ENCODE assay signal across 7 mouse cellular contexts in the genomic region with DNA sequence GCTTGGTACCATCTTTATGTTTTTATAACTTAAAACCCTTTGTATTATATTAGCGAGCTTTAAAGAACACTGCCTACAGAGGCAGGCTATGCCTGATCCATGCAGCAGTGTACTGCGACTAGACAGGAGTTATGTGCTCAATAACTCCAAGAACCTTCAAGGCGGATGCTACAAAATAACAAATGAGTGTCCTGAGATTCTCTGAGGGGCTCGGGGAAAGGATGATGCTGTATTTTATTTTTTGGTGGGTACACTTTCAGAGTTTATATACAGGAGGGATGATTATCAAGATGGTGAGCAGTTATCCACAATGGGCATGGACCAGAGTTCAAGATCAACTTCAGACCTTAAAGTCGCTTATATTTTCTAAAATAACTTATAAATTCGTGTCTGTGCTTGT. TPM values are rescaled to one million over a fixed set of nuclear protein-coding genes. Genes with fewer than 3 reads are reported as not detected.
A peak's percentile ranks its signal among the peaks of the same experiment; 100 is the strongest.
DNase-seq lines count a peak whose midpoint lies in the region; ATAC-seq and TF ChIP-seq lines count a peak whose summit lies in the region.

No protein-coding gene starts in this region.

- no peaks in the 10 kb centered on the region for H3K9me3 ChIP-seq in embryonic facial prominence, embryonic 11.5 days (replicated peaks; ENCODE audit: control insufficient read depth, low read length)
- no peaks in the 10 kb centered on the region for H3K9me3 ChIP-seq in intestine, embryonic 16.5 days (ENCODE audit: control insufficient read depth, low read length)
- no peaks in the 10 kb centered on the region for H3K9me3 ChIP-seq in neural tube, embryonic 14.5 days (ENCODE audit: control insufficient read depth, low read length)

- 19% methylated on average over 6 of the region's 6 CpGs for WGBS in lung, adult 2 months
- WGBS in embryonic facial prominence, embryonic 11.5 days = 33% methylated on average over 6 of the region's 6 CpGs
- 20% methylated on average over 6 of the region's 6 CpGs for WGBS in intestine, embryonic 16.5 days
- WGBS in neural tube, embryonic 14.5 days = 18% methylated on average over 6 of the region's 6 CpGs

- no peak for ATAC-seq in embryonic facial prominence, embryonic 11.5 days (replicated peaks; ENCODE audit: insufficient number of reproducible peaks, low FRiP score, low TSS enrichment, low read depth)
- ATAC-seq in intestine, embryonic 16.5 days = no peak
- peak; percentile 0; the same call in 1 of the 2 replicates for ATAC-seq in neural tube, embryonic 14.5 days (ENCODE audit: low read depth)
- ATAC-seq in frontal cortex, adult (ENCODE audit: low TSS enrichment) = no peak
- ATAC-seq in monocyte, adult 5-6 weeks (replicated peaks; ENCODE audit: insufficient number of reproducible peaks, low FRiP score, low TSS enrichment, poor library complexity, severe bottlenecking) = no peak

- H3K27me3 ChIP-seq in embryonic facial prominence, embryonic 11.5 days (ENCODE audit: control insufficient read depth, insufficient read depth, low read length) = no peaks in the 10 kb centered on the region
- no peaks in the 10 kb centered on the region for H3K27me3 ChIP-seq in intestine, embryonic 16.5 days (replicated peaks; ENCODE audit: control insufficient read depth, insufficient read depth, low read length)
- H3K27me3 ChIP-seq in neural tube, embryonic 14.5 days (ENCODE audit: control insufficient read depth, insufficient read depth, low read length) = no peaks in the 10 kb centered on the region

- peak overlapping the region; percentile 61 for H3K4me2 ChIP-seq in embryonic facial prominence, embryonic 11.5 days (ENCODE audit: low read depth, low read length)
- H3K4me2 ChIP-seq in intestine, embryonic 16.5 days (ENCODE audit: low read depth, low read length) = peak overlapping the region; percentile 59
- peak overlapping the region; percentile 52 for H3K4me2 ChIP-seq in neural tube, embryonic 14.5 days (ENCODE audit: low read depth, low read length)

- no peak for TF ChIP-seq POLR2A in lung, adult 2 months (IDR thresholded peaks at IDR 0.05; ENCODE audit: borderline replicate concordance, extremely low read depth, low read depth, low read length)

- H3K27ac ChIP-seq in embryonic facial prominence, embryonic 11.5 days (replicated peaks; ENCODE audit: low read depth, low read length) = peak overlapping the region; percentile 91
- H3K27ac ChIP-seq in intestine, embryonic 16.5 days (ENCODE audit: low read length) = peak overlapping the region; percentile 88
- H3K27ac ChIP-seq in neural tube, embryonic 14.5 days (ENCODE audit: low read depth, low read length) = peak overlapping the region; percentile 96

- DNase-seq in lung, adult 2 months = no peak
- DNase-seq in lung, postnatal 36 days = no peak
- peak; percentile 15 for DNase-seq in embryonic facial prominence, embryonic 11.5 days (ENCODE audit: low spot score)

- H3K4me1 ChIP-seq in lung, adult 2 months (ENCODE audit: control insufficient read depth, insufficient read depth, low read length) = 0 out of 2 replicates have a peak, but pooled peaks cover 2% of the 10 kb centered on the region
- no peaks in the 10 kb centered on the region for H3K4me1 ChIP-seq in embryonic facial prominence, embryonic 11.5 days (ENCODE audit: control insufficient read depth, insufficient read depth, low read length)
- peaks cover 10% of the 10 kb centered on the region for H3K4me1 ChIP-seq in intestine, embryonic 16.5 days (ENCODE audit: control insufficient read depth, insufficient read depth, low read length)
- H3K4me1 ChIP-seq in neural tube, embryonic 14.5 days (ENCODE audit: control insufficient read depth, insufficient read depth, low read length) = peaks cover 11% of the 10 kb centered on the region; the same call in 1 of the 2 replicates

- H3K36me3 ChIP-seq in embryonic facial prominence, embryonic 11.5 days (replicated peaks; ENCODE audit: control insufficient read depth, insufficient read depth, low read depth, low read length) = no peaks in the 10 kb centered on the region
- H3K36me3 ChIP-seq in intestine, embryonic 16.5 days (ENCODE audit: control insufficient read depth, insufficient read depth, low read length) = no peaks in the 10 kb centered on the region
- no peaks in the 10 kb centered on the region for H3K36me3 ChIP-seq in neural tube, embryonic 14.5 days (ENCODE audit: control insufficient read depth, insufficient read depth, low read length)

- peak overlapping the region; percentile 91 for H3K9ac ChIP-seq in embryonic facial prominence, embryonic 11.5 days (replicated peaks; ENCODE audit: low read length)
- H3K9ac ChIP-seq in intestine, embryonic 16.5 days (ENCODE audit: low read depth, low read length) = peak overlapping the region; percentile 88
- H3K9ac ChIP-seq in neural tube, embryonic 14.5 days (replicated peaks; ENCODE audit: low read depth, low read length) = peak overlapping the region; percentile 93

- no peak for TF ChIP-seq CTCF in lung, adult 2 months (IDR thresholded peaks at IDR 0.05; ENCODE audit: insufficient read depth, low read length)

- peak overlapping the region; percentile 82 for H3K4me3 ChIP-seq in lung, adult 2 months (replicated peaks; ENCODE audit: extremely low read depth, low read depth, low read length)
- peak overlapping the region; percentile 75 for H3K4me3 ChIP-seq in embryonic facial prominence, embryonic 11.5 days (ENCODE audit: low read depth, low read length)
- H3K4me3 ChIP-seq in intestine, embryonic 16.5 days (ENCODE audit: low read length) = peak overlapping the region; percentile 71
- peak overlapping the region; percentile 86 for H3K4me3 ChIP-seq in neural tube, embryonic 14.5 days (ENCODE audit: low read depth, low read length)

RNA-seq across cellular contexts. Expression of a gene that starts 0.7 kb away (rescaled TPM):
- 77.9 and 85.7 TPM in 2 replicates for polyA plus RNA-seq in lung, adult 2 months (2012; rRNA removed)
- polyA plus RNA-seq in embryonic facial prominence, embryonic 11.5 days (2014; fragmentation: Nextera tagmentation; extraction: Ambion mirVana) = 23.4 and 28.7 TPM in 2 replicates
- polyA plus RNA-seq in intestine, embryonic 16.5 days (2015; fragmentation: Nextera tagmentation; extraction: Ambion mirVana) = 28.3 and 34.6 TPM in 2 replicates
- 32.7 and 38.3 TPM in 2 replicates for polyA plus RNA-seq in neural tube, embryonic 14.5 days (2014; fragmentation: Nextera tagmentation; extraction: Ambion mirVana)
- 15.3 to 23.5 TPM (median 19.7 TPM) in 3 replicates for total RNA-seq in monocyte, adult 5-6 weeks (2017)

RNA-seq across cellular contexts. Expression of a gene that starts 9.4 kb away (rescaled TPM):
- not detected in 2 replicates for polyA plus RNA-seq in lung, adult 2 months (2012; rRNA removed)
- polyA plus RNA-seq in embryonic facial prominence, embryonic 11.5 days (2014; fragmentation: Nextera tagmentation; extraction: Ambion mirVana) = 2,193 and 2,570 TPM in 2 replicates
- polyA plus RNA-seq in intestine, embryonic 16.5 days (2015; fragmentation: Nextera tagmentation; extraction: Ambion mirVana) = 11.6 and 16.4 TPM in 2 replicates
- polyA plus RNA-seq in neural tube, embryonic 14.5 days (2014; fragmentation: Nextera tagmentation; extraction: Ambion mirVana) = 43.2 and 157 TPM in 2 replicates
- total RNA-seq in monocyte, adult 5-6 weeks (2017) = not detected in 3 replicates

RNA-seq across cellular contexts. Expression of a gene that starts 16.5 kb away (rescaled TPM):
- 5,782 and 18,923 TPM in 2 replicates for polyA plus RNA-seq in lung, adult 2 months (2012; rRNA removed)
- 2,270 and 2,500 TPM in 2 replicates for polyA plus RNA-seq in embryonic facial prominence, embryonic 11.5 days (2014; fragmentation: Nextera tagmentation; extraction: Ambion mirVana)
- 3,658 and 4,448 TPM in 2 replicates for polyA plus RNA-seq in intestine, embryonic 16.5 days (2015; fragmentation: Nextera tagmentation; extraction: Ambion mirVana)
- 2,197 and 2,350 TPM in 2 replicates for polyA plus RNA-seq in neural tube, embryonic 14.5 days (2014; fragmentation: Nextera tagmentation; extraction: Ambion mirVana)
- total RNA-seq in monocyte, adult 5-6 weeks (2017) = 197 to 2,631 TPM (median 2,328 TPM) in 3 replicates

RNA-seq across cellular contexts. Expression of a gene that starts 20.0 kb away (rescaled TPM):
- 0.60 and 1.6 TPM in 2 replicates for polyA plus RNA-seq in lung, adult 2 months (2012; rRNA removed)
- 6.3 and 6.8 TPM in 2 replicates for polyA plus RNA-seq in embryonic facial prominence, embryonic 11.5 days (2014; fragmentation: Nextera tagmentation; extraction: Ambion mirVana)
- 2.1 and 3.0 TPM in 2 replicates for polyA plus RNA-seq in intestine, embryonic 16.5 days (2015; fragmentation: Nextera tagmentation; extraction: Ambion mirVana)
- 0.96 and 2.7 TPM in 2 replicates for polyA plus RNA-seq in neural tube, embryonic 14.5 days (2014; fragmentation: Nextera tagmentation; extraction: Ambion mirVana)
- total RNA-seq in monocyte, adult 5-6 weeks (2017) = 6.8 TPM in 1 of 3 replicates, not detected in the others

RNA-seq across cellular contexts. Expression of a gene that starts 29.5 kb away (rescaled TPM):
- 11,114 and 27,871 TPM in 2 replicates for polyA plus RNA-seq in lung, adult 2 months (2012; rRNA removed)
- 4,574 and 5,165 TPM in 2 replicates for polyA plus RNA-seq in embryonic facial prominence, embryonic 11.5 days (2014; fragmentation: Nextera tagmentation; extraction: Ambion mirVana)
- polyA plus RNA-seq in intestine, embryonic 16.5 days (2015; fragmentation: Nextera tagmentation; extraction: Ambion mirVana) = 9,012 and 11,055 TPM in 2 replicates
- polyA plus RNA-seq in neural tube, embryonic 14.5 days (2014; fragmentation: Nextera tagmentation; extraction: Ambion mirVana) = 5,205 and 6,030 TPM in 2 replicates
- 1,478 to 24,418 TPM (median 22,273 TPM) in 3 replicates for total RNA-seq in monocyte, adult 5-6 weeks (2017)

Comparison
In these comparisons a context has a peak if more than half of its experiments do, and no peak if none do; other contexts are left out.
1. RNA of a gene that starts 9.4 kb away (polyA plus RNA-seq): 2,193 to 2,570 TPM in embryonic facial prominence, embryonic 11.5 days; 43.2 to 157 TPM in neural tube, embryonic 14.5 days, 11.6 to 16.4 TPM in intestine, embryonic 16.5 days and not detected in lung, adult 2 months; every median in the first group is over 10 times any median in the second.
2. Peak in every context shown above with its lines, with median percentiles within 50 percentile points of each other: H3K4me3 ChIP-seq, H3K27ac ChIP-seq, H3K4me2 ChIP-seq and H3K9ac ChIP-seq.